Mouse (Mus musculus): Measurements from ENCODE around the gene Slc4a4. TPM values are rescaled to one million over a fixed set of nuclear protein-coding genes. Genes with fewer than 3 reads are reported as not detected.

Slc4a4 gene
- polyA plus RNA-seq, 1 experiment from 2014 or later = 6.7 TPM

DNA sequence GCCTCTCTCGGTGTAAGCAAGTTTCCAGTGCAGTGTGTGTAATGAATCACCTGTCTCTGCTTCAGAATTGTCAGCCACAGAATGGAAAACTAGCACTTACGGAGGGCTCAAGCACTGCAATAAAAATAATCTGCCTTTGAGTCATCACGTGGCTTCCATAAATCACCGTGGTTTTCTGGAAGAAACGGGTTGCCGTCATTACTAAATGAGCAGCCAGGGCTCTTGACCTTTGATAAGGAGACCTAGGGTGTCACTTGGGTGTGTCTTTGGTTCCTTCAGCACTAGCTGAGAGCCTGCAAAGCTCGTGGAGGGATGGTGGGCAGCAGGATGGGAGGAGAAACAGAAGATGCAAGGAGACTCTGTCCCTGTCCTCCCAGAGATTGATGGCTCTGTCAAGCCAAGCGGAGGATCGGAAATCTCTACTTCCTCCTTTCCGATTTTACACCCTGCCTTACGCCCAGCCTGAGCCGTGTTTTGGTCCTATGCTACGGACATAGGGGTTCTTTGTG is 260.7 kb downstream of the Slc4a4 start:
- Histone ChIP-seq H3K4me1 (no peaks in the 10 kb centered on the region), H3K4me3 (no peak overlapping the region), H3K27me3 (replicated peaks) (no peaks in the 10 kb centered on the region), H3K27ac (no peak overlapping the region), H3K9ac (no peak overlapping the region), H3K4me2 (no peak overlapping the region), H3K36me3 (replicated peaks) (no peaks in the 10 kb centered on the region), H3K9me3 (no peaks in the 10 kb centered on the region)
- WGBS = 84% methylated on average over 13 of the region's 13 CpGs
- no peak for ATAC-seq (replicated peaks)

DNA sequence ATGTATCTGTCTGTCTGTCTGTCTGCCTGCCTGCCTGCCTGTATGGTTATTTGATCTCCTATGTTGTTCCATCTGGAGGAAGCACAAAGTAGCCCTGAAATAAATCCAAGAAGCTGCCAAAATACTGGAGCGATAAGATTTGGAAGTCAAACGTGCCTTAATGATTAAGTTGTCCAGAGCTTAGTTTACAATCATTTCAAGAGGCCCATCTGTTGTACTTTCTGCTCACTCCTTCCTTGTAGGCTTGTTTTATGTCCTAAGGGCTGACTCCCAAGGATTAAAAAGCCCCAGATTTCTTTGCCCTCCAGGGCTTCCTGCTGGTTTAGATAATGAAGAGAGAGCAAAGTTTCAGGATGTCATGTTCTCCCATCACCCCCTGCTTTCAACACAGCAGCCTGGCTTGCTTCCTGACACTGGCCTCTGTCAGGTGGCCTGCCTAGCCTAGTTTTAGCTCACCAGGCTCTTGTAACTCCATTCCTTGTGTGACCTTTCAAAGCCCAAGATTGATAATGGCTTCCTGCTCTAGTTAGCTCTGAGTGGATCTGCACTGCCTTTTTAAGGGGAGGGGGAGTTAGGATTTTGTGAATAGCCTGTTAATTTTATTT is 262.9 kb downstream of the Slc4a4 start:
- no peak for ATAC-seq (replicated peaks)
- Histone ChIP-seq H3K4me2 (no peak overlapping the region), H3K27ac (no peak overlapping the region), H3K4me3 (no peak overlapping the region), H3K4me1 (no peaks in the 10 kb centered on the region), H3K9me3 (no peaks in the 10 kb centered on the region), H3K9ac (no peak overlapping the region), H3K27me3 (replicated peaks) (no peaks in the 10 kb centered on the region), H3K36me3 (replicated peaks) (no peaks in the 10 kb centered on the region)
- WGBS = 49% methylated on average over 2 of the region's 2 CpGs

DNA sequence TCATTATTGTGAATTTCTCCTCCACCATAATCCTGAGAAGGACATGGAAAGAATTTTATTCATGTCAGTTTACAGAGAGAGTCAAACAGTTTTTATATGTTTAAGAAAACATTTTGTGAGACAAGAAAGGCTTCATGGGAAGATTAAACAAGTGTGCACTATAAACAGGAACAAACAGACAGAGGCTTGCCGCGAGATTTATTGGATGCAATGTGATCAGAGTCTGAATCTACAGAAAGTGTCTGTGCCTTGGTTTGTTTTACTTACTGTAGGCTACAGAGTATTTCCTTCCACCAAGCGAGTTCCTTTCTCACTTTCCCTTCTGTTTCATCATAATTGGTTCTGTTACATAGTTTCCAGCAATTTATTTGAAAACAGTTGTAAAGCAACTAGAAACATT is 264.5 kb downstream of the Slc4a4 start:
- H3K36me3 ChIP-seq (replicated peaks) = no peaks in the 10 kb centered on the region
- H3K27me3 ChIP-seq (replicated peaks) = no peaks in the 10 kb centered on the region
- no peaks in the 10 kb centered on the region for H3K4me1 ChIP-seq
- ATAC-seq (replicated peaks) = no peak
- H3K27ac ChIP-seq = no peak overlapping the region
- no peak overlapping the region for H3K4me2 ChIP-seq
- H3K9me3 ChIP-seq = no peaks in the 10 kb centered on the region
- H3K4me3 ChIP-seq = no peak overlapping the region
- H3K9ac ChIP-seq = no peak overlapping the region
- 83% methylated on average over 3 of the region's 3 CpGs for WGBS

DNA sequence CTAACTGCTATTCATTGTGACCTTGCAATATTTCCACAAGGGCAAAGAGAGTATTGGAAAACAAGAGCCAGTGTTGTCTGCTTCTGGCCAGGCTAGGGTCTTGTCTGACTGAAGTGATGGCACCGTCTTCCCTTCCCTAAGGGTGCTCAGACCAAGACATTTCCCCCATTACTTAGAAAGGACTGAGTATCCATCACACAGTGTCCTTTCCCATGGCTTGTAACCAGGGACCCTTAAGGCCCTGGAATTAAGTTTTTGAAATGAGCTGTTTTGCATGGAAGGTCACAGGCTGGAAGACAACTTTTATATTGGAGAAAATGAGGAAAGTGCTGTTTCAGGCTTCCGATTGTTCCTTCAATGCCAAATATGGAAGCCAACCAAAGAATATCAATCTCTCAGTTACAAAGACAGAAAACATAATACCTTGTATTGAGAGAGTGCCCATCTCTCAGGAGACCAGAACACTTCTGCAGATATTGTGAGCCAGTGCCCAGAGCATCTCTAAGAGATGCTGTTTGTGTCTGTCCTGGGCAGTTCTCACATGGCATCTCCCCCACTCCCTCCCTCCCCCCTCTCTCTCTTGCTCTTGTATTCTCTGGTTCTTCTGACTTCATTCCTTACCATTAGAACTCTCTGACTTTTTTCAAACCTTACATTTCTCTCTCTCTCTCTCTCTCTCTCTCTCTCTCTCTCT is 284.6 kb downstream of the Slc4a4 start:
- no peak overlapping the region for H3K4me3 ChIP-seq
- no peaks in the 10 kb centered on the region for H3K4me1 ChIP-seq
- no peak overlapping the region for H3K27ac ChIP-seq
- WGBS = 84% methylated on average over 2 of the region's 2 CpGs
- no peak for ATAC-seq (replicated peaks)
- H3K4me2 ChIP-seq = no peak overlapping the region
- no peak overlapping the region for H3K9ac ChIP-seq
- no peaks in the 10 kb centered on the region for H3K27me3 ChIP-seq (replicated peaks)
- H3K9me3 ChIP-seq = no peaks in the 10 kb centered on the region
- no peaks in the 10 kb centered on the region for H3K36me3 ChIP-seq (replicated peaks)

DNA sequence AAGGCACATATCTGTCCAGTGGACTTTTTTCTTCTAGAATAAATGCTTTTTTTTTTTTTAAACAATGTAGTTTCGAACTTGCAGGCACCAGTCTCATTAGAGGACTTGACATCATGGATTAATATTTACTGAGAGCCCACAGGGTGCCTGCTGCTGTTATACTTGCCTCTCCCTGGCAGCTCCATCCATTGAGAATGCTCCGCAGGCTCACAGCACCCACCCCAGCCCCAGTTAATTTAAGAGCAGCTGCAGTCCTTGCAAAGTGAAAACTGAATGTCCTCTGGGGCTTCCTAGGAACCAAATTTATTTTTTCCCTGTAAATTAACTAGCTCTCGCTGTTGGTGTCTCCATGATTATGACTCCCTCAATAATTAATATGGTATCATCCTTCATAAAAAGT is 303.4 kb downstream of the Slc4a4 start:
- Histone ChIP-seq H3K9me3 (no peaks in the 10 kb centered on the region), H3K4me2 (no peak overlapping the region), H3K4me1 (no peaks in the 10 kb centered on the region), H3K36me3 (replicated peaks) (no peaks in the 10 kb centered on the region), H3K27ac (no peak overlapping the region), H3K27me3 (replicated peaks) (no peaks in the 10 kb centered on the region), H3K9ac (no peak overlapping the region), H3K4me3 (no peak overlapping the region)
- peak; percentile 85 for ATAC-seq (replicated peaks)
- 31% methylated on average over 3 of the region's 3 CpGs for WGBS

DNA sequence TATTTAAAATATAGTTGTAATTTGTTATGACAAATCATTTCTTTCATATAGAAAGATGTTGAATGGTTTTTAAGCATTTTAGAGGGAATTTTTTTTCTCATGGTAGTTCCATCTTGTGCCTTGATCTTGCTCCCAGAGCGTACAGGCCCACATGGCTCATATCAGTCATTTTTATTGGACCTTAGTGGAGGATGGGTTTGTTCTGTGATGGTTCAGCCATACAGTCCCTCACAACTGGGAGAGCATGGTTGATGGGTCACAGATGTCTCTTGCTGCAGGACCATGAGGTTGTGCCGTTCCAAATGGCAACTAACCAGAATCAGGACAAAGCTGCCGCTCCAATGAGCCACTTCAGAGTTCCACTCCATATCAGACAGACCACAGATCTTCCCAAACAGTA is 308.0 kb downstream of the Slc4a4 start:
- no peaks in the 10 kb centered on the region for H3K36me3 ChIP-seq (replicated peaks)
- no peaks in the 10 kb centered on the region for H3K27me3 ChIP-seq (replicated peaks)
- no peak overlapping the region for H3K27ac ChIP-seq
- no peak for ATAC-seq (replicated peaks)
- H3K9ac ChIP-seq = no peak overlapping the region
- WGBS = 98% methylated on average over 3 of the region's 3 CpGs
- H3K4me1 ChIP-seq = no peaks in the 10 kb centered on the region
- no peak overlapping the region for H3K4me3 ChIP-seq
- H3K9me3 ChIP-seq = no peaks in the 10 kb centered on the region
- no peak overlapping the region for H3K4me2 ChIP-seq

DNA sequence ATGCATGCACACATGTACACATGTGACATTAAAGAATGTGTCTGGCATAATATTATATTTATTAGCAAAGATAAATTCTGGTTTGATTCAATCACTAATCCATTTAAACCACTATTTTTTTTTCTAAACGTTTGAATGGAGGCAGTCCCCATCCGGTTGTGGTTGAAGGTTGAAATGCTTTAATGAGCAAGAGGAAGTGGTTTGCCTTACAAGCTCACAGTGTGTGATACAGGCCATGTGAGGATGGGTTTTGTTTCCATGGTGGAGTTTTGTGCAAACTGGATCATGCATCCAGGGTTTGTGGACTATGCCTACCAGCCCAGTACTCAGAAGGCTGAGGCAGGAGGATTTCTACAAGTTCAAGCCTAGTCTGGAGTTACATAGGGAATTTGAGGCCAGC is 311.9 kb downstream of the Slc4a4 start:
- no peaks in the 10 kb centered on the region for H3K4me1 ChIP-seq
- H3K4me3 ChIP-seq = no peak overlapping the region
- no peak overlapping the region for H3K9ac ChIP-seq
- H3K9me3 ChIP-seq = no peaks in the 10 kb centered on the region
- H3K4me2 ChIP-seq = no peak overlapping the region
- no peak overlapping the region for H3K27ac ChIP-seq
- 80% methylated on average over 2 of the region's 2 CpGs for whole genome bisulfite sequencing
- no peaks in the 10 kb centered on the region for H3K27me3 ChIP-seq (replicated peaks)
- no peak for ATAC-seq (replicated peaks)
- no peaks in the 10 kb centered on the region for H3K36me3 ChIP-seq (replicated peaks)

DNA sequence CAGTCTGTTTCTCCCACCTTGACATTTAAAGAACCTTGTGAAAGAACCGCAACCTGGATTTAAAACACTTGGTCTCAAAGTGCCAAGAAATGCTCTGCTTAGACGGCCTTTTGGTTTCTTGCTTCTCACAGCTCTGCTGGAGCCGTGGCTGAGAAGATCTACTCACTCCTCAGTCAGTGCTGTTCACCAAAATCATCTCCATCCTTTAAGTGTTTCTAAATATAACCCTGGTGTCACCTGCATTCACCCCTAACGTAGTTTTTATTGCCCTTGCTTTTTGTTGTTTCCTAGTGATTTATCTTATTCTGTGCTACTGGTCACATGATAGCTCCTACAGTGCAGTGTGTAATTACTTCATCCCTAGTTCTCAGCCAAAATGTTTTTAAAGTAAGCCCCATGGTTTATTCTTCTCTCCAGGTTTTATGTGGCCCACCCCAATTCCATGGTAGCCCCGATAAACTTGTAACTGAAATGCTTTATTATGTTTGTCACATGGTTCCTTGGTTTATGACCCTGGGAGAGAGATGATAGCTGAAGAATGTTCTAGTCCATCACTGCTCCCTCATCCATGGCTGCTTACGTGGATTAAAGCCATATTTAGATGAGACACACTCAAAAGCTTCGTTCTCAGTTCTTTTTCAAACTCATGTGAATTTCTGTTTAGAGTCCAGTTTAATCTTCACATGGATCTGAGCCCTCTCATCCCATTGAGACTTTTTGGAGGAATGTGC is 323.5 kb downstream of the Slc4a4 start:
- no peak overlapping the region for H3K4me3 ChIP-seq
- H3K27me3 ChIP-seq (replicated peaks) = no peaks in the 10 kb centered on the region
- no peaks in the 10 kb centered on the region for H3K9me3 ChIP-seq
- no peak for ATAC-seq (replicated peaks)
- H3K27ac ChIP-seq = no peak overlapping the region
- no peaks in the 10 kb centered on the region for H3K36me3 ChIP-seq (replicated peaks)
- no peak overlapping the region for H3K4me2 ChIP-seq
- 87% methylated on average over 7 of the region's 7 CpGs for WGBS
- no peak overlapping the region for H3K9ac ChIP-seq
- H3K4me1 ChIP-seq = no peaks in the 10 kb centered on the region

DNA sequence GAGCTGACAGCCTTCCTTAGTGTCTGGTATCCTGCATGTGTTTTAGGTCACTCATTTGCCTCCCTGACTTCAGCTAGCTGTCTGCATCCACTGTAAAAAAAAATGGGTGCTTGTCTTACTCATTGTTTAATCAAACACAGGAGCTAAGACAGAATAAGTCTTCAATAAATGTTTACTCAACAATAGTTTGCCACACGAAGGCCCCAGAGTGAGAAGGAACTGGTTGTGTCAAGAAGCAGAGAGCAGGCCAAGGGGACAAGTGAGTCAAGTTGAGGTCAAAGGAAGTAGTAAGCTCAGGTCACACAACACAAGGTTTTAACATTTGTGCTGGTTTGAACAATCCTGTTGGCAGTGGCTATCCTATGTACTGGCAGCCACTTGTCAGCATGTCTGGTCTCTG is 324.4 kb downstream of the Slc4a4 start:
- no peak for ATAC-seq (replicated peaks)
- Histone ChIP-seq H3K9ac (no peak overlapping the region), H3K4me2 (no peak overlapping the region), H3K27me3 (replicated peaks) (no peaks in the 10 kb centered on the region), H3K36me3 (replicated peaks) (no peaks in the 10 kb centered on the region), H3K4me3 (no peak overlapping the region), H3K27ac (no peak overlapping the region), H3K4me1 (no peaks in the 10 kb centered on the region), H3K9me3 (no peaks in the 10 kb centered on the region)
- 72% methylated on average over 1 of the region's 1 CpGs for WGBS

DNA sequence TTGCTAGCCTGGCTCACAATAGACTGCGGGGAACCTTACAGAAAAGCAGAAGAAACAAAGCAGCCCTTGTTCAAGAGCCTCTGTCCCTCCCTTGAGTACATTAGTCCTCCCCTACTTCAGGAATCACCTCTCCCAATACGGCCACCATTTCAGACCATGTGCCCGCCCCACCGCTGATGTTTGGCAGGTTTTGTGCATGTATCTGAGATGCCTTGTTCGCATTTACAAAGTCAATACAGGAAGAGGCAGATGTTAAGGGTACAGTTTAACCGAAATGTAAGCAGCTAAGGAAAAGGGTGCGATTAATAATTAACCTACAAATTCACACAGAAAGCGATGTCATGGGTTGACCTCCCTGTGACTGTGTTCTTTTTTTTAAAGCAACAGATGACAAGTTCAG is 331.6 kb downstream of the Slc4a4 start:
- Histone ChIP-seq H3K4me3 (no peak overlapping the region), H3K36me3 (replicated peaks) (no peaks in the 10 kb centered on the region), H3K27ac (no peak overlapping the region), H3K9me3 (no peaks in the 10 kb centered on the region), H3K27me3 (replicated peaks) (no peaks in the 10 kb centered on the region), H3K9ac (no peak overlapping the region), H3K4me1 (no peaks in the 10 kb centered on the region), H3K4me2 (no peak overlapping the region)
- no peak for ATAC-seq (replicated peaks)
- WGBS = 84% methylated on average over 8 of the region's 8 CpGs

DNA sequence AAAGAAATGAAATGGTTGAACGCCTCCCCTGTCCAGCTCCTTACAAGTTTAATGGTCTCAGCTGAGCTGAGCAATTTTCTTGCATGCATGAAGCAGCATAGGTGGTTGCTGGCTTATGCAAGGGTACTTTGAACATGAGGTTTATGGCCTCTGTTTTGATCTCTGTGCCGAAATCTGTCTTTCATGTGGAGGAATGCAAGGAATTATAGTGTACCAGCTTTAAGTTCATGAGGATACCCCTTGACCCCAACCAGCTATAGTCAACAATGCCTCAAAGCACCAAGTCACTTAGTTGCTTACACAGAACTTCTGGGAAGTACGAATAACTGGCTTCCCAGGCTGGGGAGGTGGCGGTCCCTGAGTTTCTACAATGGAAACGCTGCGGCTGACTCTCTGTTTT is 332.1 kb downstream of the Slc4a4 start:
- H3K4me1 ChIP-seq = no peaks in the 10 kb centered on the region
- no peaks in the 10 kb centered on the region for H3K9me3 ChIP-seq
- H3K4me2 ChIP-seq = no peak overlapping the region
- no peaks in the 10 kb centered on the region for H3K36me3 ChIP-seq (replicated peaks)
- H3K27ac ChIP-seq = no peak overlapping the region
- no peak overlapping the region for H3K4me3 ChIP-seq
- H3K27me3 ChIP-seq (replicated peaks) = no peaks in the 10 kb centered on the region
- 77% methylated on average over 6 of the region's 6 CpGs for WGBS
- ATAC-seq (replicated peaks) = no peak; the same call in 1 of the 2 replicates
- H3K9ac ChIP-seq = no peak overlapping the region

DNA sequence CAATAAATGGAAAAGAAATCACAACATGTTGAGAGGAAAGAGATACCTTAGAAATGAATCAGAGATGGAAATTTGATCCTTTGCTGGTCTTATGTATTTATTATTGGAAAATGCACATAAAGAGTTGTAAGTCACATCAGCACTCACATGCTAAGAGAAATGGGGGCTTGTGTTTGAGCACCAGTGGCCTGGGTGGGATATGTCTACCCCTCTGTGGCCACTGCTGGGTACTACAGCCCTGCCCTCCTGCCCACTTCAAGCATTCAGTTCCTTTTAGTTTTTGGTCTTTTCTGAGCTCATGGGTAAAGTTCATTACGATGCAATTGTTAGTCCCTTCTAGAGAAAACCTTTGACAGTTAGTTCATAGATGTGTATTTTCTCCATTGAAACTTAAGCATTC is 335.0 kb downstream of the Slc4a4 start:
- Histone ChIP-seq H3K27me3 (replicated peaks) (no peaks in the 10 kb centered on the region), H3K27ac (no peak overlapping the region), H3K9ac (no peak overlapping the region), H3K36me3 (replicated peaks) (no peaks in the 10 kb centered on the region), H3K4me3 (no peak overlapping the region), H3K9me3 (no peaks in the 10 kb centered on the region), H3K4me2 (no peak overlapping the region), H3K4me1 (no peaks in the 10 kb centered on the region)
- ATAC-seq (replicated peaks) = peak; percentile 86
- 52% methylated on average over 1 of the region's 1 CpGs for WGBS

Data from midbrain, embryonic 15.5 days (tissue).